Mouse (Mus musculus) lung, postnatal 0 days (tissue): ENCODE data around the gene Cnpy1.

Source experiments
- CTCF ChIP-seq: IDR thresholded peaks from 2 replicates; pipeline ENCODE4 v1.5.1; 2016; ENCODE audit warnings: antibody characterized with exemption, mild to moderate bottlenecking
- EP300 ChIP-seq: IDR thresholded peaks from 2 replicates; pipeline ENCODE4 v1.6.1; 2016; ENCODE audit warnings: antibody characterized with exemption, mild to moderate bottlenecking, control low read depth

DNA sequence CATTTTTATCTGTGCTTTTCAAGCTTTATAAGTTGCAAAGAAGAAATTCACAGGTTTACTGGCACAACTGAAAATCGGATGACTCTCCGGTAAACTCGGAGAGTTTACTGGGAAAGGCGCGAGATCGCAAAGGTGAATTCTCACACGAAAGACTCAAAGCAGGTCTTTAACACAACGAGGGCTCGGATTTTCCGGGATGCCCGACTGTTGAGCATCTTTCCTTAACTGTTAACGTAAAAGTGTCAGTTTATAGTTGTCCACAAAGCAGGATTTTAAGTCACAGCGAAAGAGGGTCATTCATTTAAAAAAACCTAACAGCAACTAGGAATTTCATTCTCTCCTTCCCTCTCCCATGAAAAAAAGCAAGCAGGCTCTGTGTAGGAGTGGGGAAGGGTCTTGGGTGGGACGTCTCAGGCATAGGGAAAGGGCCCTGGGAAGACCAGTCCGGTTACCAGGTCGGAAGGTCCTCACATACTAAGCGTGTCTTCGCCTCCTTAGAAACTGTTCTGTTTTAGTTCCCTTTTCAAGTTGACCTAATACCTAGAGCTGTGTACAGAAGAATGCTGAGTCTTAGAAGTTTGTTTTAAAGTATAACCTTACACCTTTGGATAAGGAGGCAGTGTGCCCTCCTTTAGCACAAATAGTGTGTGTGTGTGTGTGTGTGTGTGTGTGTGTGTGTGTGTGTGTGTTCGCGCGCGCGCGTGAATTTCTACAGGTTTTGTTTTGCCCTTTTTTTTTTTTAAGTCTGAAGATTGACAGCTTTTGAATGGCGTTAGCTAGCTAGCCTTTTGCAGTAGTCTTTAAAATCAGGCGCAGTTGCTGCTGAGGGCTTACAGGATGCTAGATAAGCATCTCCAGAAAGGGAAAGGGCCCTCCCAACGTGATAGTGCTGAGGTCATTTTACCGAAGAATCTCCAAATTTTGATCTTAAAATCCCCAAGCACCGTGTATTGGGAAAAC is 34.7 kb downstream of the Cnpy1 start:
- TF ChIP-seq CTCF (no peak), EP300 (no peak)
